Mouse (Mus musculus) olfactory bulb, adult 2 months (tissue): ENCODE data around the gene Rlf.

Experiments
- CTCF ChIP-seq: fragments of 200-500 bp; IDR thresholded peaks from 2 replicates; pipeline ENCODE4 v1.5.1; 2012; ENCODE audit warnings: low read depth, mild to moderate bottlenecking, low read length, moderate library complexity; ENCODE audit not compliant: insufficient read depth
- POLR2A ChIP-seq: fragments of 200-500 bp; IDR thresholded peaks from 2 replicates; pipeline ENCODE4 v1.6.1; 2012; ENCODE audit warnings: mild to moderate bottlenecking, low read depth, low read length, moderate library complexity; ENCODE audit not compliant: insufficient read depth

DNA sequence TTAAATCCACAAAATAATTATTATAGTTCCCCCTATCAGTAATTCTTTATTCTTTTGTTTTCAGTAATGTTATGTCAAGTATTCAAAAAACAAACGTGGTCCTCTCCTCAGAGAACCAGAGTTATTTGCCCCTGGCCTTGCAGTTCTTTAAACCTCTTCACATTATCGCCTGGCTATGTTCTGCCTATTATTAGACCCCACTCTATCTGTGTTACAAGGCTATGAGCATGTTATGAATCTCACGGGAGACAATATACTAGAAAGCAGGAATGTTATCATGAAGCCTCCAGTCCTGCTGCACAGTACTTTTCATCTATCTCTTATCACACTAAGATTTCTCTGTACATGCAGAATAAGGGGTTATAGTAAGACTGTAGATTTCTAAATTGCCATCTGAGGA is 35.2 kb downstream of the Rlf start:
- no peak for TF ChIP-seq POLR2A
- no peak for TF ChIP-seq CTCF
